Mouse (Mus musculus): ENCODE data around the gene Cyth1. TPM values are rescaled to one million over a fixed set of nuclear protein-coding genes. Genes with fewer than 3 reads are reported as not detected.

The Cyth1 gene
- polyA plus RNA-seq, 1 experiment from 2014 or later = 6.1 TPM

DNA sequence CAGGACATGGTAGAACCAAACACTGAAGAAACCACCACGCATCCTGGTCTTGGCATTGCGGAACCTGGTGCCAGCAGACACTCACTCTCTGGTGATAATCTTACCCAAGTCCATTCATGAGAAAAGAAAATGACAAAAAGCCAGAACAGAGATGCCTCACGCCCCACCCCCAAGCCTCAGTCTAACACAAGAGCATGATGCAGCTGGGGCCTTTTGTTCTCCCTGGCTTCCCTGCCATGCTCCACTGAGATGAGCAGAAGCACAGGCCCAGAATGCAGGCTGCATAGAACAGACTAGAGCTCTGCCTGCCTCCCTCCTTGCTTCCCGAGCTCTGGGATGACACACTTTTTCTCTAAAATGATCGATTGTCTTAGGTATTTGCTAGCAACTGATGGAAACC, 14.8 kb upstream of the Cyth1 start:
- H3K4me3 ChIP-seq (ENCODE audit: low read depth, low read length) = no peak overlapping the region
- DNase-seq (ENCODE audit: low spot score) (no peak), ATAC-seq (replicated peaks; ENCODE audit: low FRiP score) (no peak)
- H3K4me2 ChIP-seq = no peak overlapping the region
- no peak overlapping the region for H3K9ac ChIP-seq (ENCODE audit: low read depth, low read length)
- WGBS = 95% methylated on average over 5 of the region's 5 CpGs
- no peaks in the 10 kb centered on the region for H3K9me3 ChIP-seq (ENCODE audit: control insufficient read depth, low read length)
- H3K27ac ChIP-seq (ENCODE audit: low read depth, low read length) = no peak overlapping the region
- H3K27me3 ChIP-seq (replicated peaks; ENCODE audit: control insufficient read depth, insufficient read depth, low read length) = no peaks in the 10 kb centered on the region
- no peaks in the 10 kb centered on the region for H3K4me1 ChIP-seq (replicated peaks; ENCODE audit: control insufficient read depth, insufficient read depth, low read length)
- peaks cover 76% of the 10 kb centered on the region for H3K36me3 ChIP-seq (ENCODE audit: control insufficient read depth, insufficient read depth, low read length)

DNA sequence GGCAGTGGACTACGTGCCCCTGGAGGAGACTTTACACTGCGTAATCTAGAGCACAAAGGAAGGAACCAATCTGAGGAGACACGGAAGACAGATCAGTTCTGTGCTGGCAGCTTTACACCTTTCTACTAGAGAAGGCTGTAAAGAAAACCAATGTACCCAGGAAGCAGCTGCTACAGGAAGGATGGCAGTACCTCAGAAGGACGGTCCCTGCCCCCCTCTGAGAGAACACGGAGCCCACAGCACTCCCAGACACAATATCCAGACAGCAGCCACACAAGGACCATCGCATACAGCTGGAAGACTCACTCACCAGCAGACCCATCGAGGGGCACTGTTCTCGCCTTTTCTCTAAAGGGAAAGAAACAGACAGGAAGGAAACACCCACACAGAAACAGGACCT, 11.7 kb upstream of the Cyth1 start:
- H3K9me3 ChIP-seq (ENCODE audit: control insufficient read depth, low read length) = no peaks in the 10 kb centered on the region
- H3K27ac ChIP-seq (ENCODE audit: low read depth, low read length) = no peak overlapping the region
- WGBS = 89% methylated on average over 8 of the region's 8 CpGs
- H3K4me3 ChIP-seq (ENCODE audit: low read depth, low read length) = no peak overlapping the region
- no peak overlapping the region for H3K9ac ChIP-seq (ENCODE audit: low read depth, low read length)
- DNase-seq (ENCODE audit: low spot score) (no peak), ATAC-seq (replicated peaks; ENCODE audit: low FRiP score) (no peak)
- no peaks in the 10 kb centered on the region for H3K4me1 ChIP-seq (replicated peaks; ENCODE audit: control insufficient read depth, insufficient read depth, low read length)
- no peak overlapping the region for H3K4me2 ChIP-seq
- H3K36me3 ChIP-seq (ENCODE audit: control insufficient read depth, insufficient read depth, low read length) = peaks cover 66% of the 10 kb centered on the region
- no peaks in the 10 kb centered on the region for H3K27me3 ChIP-seq (replicated peaks; ENCODE audit: control insufficient read depth, insufficient read depth, low read length)

DNA sequence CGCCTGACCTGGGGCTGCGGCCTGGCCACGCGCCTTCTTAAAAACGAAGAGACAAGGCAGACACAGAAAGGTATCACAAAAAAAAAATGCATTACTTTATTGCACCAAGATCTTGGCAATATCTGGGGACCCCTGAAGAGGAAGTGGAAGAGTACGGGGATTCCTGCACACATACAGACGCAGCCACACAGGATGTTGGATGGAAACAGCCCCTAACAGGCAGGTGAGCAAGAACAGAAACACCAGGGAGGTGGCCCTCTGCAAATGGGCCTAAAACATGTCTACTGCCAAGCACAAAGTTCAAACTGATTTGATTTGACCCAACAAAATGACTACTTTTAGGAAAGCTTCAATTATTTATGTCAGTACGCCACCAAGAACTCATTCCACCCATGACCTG, 11.2 kb upstream of the Cyth1 start:
- H3K4me1 ChIP-seq (replicated peaks; ENCODE audit: control insufficient read depth, insufficient read depth, low read length) = no peaks in the 10 kb centered on the region
- DNase-seq (ENCODE audit: low spot score) (no peak), ATAC-seq (replicated peaks; ENCODE audit: low FRiP score) (no peak)
- no peak overlapping the region for H3K9ac ChIP-seq (ENCODE audit: low read depth, low read length)
- H3K27me3 ChIP-seq (replicated peaks; ENCODE audit: control insufficient read depth, insufficient read depth, low read length) = no peaks in the 10 kb centered on the region
- WGBS = 92% methylated on average over 8 of the region's 8 CpGs
- H3K36me3 ChIP-seq (ENCODE audit: control insufficient read depth, insufficient read depth, low read length) = peaks cover 61% of the 10 kb centered on the region
- H3K4me3 ChIP-seq (ENCODE audit: low read depth, low read length) = no peak overlapping the region
- H3K9me3 ChIP-seq (ENCODE audit: control insufficient read depth, low read length) = no peaks in the 10 kb centered on the region
- no peak overlapping the region for H3K4me2 ChIP-seq
- H3K27ac ChIP-seq (ENCODE audit: low read depth, low read length) = no peak overlapping the region

DNA sequence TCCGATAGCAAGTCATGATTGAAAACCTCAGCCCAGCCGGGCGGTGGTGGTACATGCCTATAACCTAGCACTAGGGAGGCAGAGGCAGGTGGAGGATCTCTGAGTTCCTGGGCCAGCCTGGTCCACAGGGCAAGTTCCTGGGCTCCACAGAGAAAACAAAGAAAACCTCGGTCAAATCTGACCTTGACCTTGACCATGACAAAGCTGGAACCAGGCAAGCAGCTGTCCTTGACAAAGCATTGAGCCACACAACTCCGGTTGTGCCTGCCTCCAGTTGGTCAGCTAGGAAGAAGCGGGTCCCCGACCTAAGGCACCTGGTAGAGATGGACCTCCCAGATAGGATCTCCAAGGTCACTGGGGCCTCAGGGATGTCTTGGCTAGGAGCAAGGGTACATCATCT, 8.0 kb upstream of the Cyth1 start:
- Histone ChIP-seq H3K36me3 (ENCODE audit: control insufficient read depth, insufficient read depth, low read length) (peaks cover 33% of the 10 kb centered on the region), H3K9me3 (ENCODE audit: control insufficient read depth, low read length) (no peaks in the 10 kb centered on the region), H3K27ac (ENCODE audit: low read depth, low read length) (no peak overlapping the region), H3K4me3 (ENCODE audit: low read depth, low read length) (no peak overlapping the region), H3K4me1 (replicated peaks; ENCODE audit: control insufficient read depth, insufficient read depth, low read length) (no peaks in the 10 kb centered on the region), H3K9ac (ENCODE audit: low read depth, low read length) (no peak overlapping the region), H3K4me2 (no peak overlapping the region), H3K27me3 (replicated peaks; ENCODE audit: control insufficient read depth, insufficient read depth, low read length) (no peaks in the 10 kb centered on the region)
- 81% methylated on average over 7 of the region's 7 CpGs for WGBS
- no peak for ATAC-seq (replicated peaks; ENCODE audit: low FRiP score)
- no peak for DNase-seq (ENCODE audit: low spot score)

DNA sequence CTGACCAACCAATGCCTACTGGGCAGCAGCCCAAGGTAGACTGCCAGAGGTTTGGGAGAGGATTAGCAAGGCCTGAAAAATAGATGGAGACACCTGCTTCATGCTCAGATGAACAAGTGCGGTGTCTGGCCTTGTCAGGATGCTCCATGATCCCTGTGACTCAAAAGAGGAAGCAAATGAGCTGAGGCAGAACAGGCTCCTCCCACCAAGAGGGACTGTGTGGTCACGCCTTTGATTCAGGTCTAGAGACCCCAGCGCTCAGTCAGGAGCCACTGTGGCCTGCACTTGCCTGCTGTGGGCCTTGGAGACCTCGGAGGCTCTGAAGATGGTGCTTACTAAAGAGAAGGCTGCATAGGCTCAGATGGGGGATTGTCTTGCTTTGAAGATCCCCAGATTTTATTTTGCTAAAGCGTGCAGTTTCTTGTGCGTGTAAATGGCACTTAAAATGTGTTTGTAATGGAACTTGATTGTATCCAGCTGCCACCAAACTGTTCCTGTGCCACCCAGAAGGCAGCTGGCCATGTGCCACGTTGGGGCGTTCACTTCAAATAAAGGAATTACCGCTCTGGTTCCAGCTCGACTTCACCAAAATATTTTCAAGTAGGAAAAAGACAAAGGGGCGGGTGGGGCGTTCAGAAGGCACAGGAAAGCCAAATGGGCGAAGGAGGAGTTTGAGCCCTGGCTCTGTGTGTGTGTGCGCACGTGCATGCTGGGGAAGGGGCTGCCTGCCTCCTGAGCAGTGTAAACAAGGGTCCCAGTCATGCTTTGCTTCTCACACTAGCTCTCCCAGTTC, 6.0 kb upstream of the Cyth1 start:
- Histone ChIP-seq H3K4me2 (no peak overlapping the region), H3K4me1 (replicated peaks; ENCODE audit: control insufficient read depth, insufficient read depth, low read length) (peaks cover 5% of the 10 kb centered on the region), H3K27me3 (replicated peaks; ENCODE audit: control insufficient read depth, insufficient read depth, low read length) (no peaks in the 10 kb centered on the region), H3K9ac (ENCODE audit: low read depth, low read length) (no peak overlapping the region), H3K9me3 (ENCODE audit: control insufficient read depth, low read length) (no peaks in the 10 kb centered on the region), H3K4me3 (ENCODE audit: low read depth, low read length) (no peak overlapping the region), H3K36me3 (ENCODE audit: control insufficient read depth, insufficient read depth, low read length) (peaks cover 20% of the 10 kb centered on the region), H3K27ac (ENCODE audit: low read depth, low read length) (no peak overlapping the region)
- no peak for ATAC-seq (replicated peaks; ENCODE audit: low FRiP score)
- 67% methylated on average over 15 of the region's 15 CpGs for WGBS
- DNase-seq (ENCODE audit: low spot score) = no peak

DNA sequence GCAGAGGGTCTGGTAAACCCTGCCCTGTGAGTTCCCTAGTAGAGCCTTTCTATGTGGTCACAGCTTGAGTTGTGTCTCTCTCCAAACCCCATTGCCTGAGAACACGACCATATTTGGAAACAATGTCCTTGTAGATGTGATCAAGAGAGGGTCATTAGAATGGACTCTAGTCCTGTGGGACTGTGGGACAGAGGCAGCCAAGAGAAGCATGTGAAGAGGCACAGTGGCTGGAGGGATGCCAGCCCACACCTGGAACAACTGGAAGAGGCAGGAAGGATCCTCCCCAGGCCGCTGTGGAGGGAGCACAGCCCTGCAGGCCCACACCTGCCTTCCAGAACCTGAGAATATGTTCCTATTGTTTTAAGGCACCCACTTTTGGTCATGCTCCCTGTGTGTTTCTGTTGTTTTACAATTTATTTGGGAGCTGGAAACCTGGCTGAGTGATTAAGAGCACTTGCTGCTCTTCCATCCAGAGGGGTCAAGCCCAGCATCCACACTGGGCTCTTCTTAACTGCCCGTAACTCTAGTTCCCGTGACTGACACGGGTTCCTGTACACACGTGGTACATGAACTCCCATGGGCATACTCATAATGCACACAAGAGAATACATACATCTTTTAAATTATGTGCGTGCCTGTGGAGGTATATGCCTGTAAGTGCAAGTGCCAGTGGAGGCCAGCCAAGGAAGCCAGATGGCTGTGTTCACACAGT, 5.2 kb upstream of the Cyth1 start:
- Histone ChIP-seq H3K4me1 (replicated peaks; ENCODE audit: control insufficient read depth, insufficient read depth, low read length) (peaks cover 7% of the 10 kb centered on the region), H3K4me3 (ENCODE audit: low read depth, low read length) (no peak overlapping the region), H3K9ac (ENCODE audit: low read depth, low read length) (no peak overlapping the region), H3K27me3 (replicated peaks; ENCODE audit: control insufficient read depth, insufficient read depth, low read length) (no peaks in the 10 kb centered on the region), H3K9me3 (ENCODE audit: control insufficient read depth, low read length) (no peaks in the 10 kb centered on the region), H3K4me2 (no peak overlapping the region), H3K36me3 (ENCODE audit: control insufficient read depth, insufficient read depth, low read length) (peaks cover 13% of the 10 kb centered on the region), H3K27ac (ENCODE audit: low read depth, low read length) (no peak overlapping the region)
- DNase-seq (ENCODE audit: low spot score) (no peak), ATAC-seq (replicated peaks; ENCODE audit: low FRiP score) (no peak)
- 85% methylated on average over 7 of the region's 7 CpGs for WGBS

DNA sequence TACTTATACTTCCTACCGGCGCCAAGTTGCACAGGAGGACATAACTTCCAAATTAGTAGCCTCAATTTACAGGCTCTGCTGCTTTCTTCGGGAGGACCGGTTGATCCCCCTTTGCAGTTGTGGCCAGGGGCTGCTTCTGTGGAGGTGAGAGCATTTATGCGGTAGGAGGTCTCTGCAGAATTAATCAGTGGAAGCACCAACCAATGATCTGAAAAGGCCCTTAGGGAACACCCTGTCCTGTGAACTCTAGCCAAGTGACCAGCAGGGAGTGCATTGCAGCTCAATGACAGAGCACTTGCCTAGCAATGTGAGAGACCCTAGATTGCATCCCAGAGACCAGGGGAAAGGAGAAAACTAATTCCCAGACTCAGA, 606 bp upstream of the Cyth1 start:
- peaks cover 18% of the 10 kb centered on the region for H3K4me1 ChIP-seq (replicated peaks; ENCODE audit: control insufficient read depth, insufficient read depth, low read length)

DNA sequence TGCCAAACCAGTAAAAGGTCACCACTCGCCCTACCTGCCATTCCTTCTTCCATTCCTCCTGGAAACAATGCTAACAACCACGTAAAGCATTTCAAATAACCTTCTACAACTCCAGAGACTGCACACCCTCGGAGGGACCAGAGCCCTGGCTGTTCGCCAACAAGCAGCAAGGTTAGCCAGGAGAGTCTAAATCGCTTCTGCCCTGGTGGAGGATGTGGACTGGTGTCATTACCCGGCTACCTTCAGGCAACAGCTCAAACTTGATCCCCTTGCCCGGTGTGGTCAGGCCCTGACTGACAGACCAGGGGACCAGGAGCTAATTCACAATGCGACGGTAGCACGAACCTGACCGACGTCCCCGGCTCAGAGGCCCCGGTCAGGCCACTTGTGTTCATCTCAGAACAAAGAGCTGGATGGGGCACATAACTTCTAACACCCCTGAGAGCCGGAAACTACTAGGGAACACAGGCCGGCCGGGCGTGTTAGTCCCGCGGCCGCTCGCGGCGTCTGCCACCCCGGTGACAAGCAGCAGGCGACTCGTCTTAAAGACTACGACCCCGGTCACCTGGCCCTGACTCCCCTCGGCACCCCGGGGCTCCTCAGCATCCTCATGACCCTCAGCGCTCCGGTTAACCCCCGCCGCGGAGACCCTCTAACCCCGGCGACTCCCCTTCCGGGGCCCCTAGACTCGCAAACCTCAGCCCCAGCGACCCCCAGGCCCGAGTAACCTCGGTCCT, 865 bp downstream of the Cyth1 start:
- 4% methylated on average over 43 of the region's 43 CpGs for WGBS
- H3K27me3 ChIP-seq (replicated peaks; ENCODE audit: control insufficient read depth, insufficient read depth, low read length) = no peaks in the 10 kb centered on the region
- peak overlapping the region; percentile 91 for H3K9ac ChIP-seq (ENCODE audit: low read depth, low read length)
- no peaks in the 10 kb centered on the region for H3K9me3 ChIP-seq (ENCODE audit: control insufficient read depth, low read length)
- peak overlapping the region; percentile 88 for H3K4me3 ChIP-seq (ENCODE audit: low read depth, low read length)
- peak overlapping the region; percentile 100 for H3K4me2 ChIP-seq
- H3K4me1 ChIP-seq (replicated peaks; ENCODE audit: control insufficient read depth, insufficient read depth, low read length) = peaks cover 18% of the 10 kb centered on the region
- H3K27ac ChIP-seq (ENCODE audit: low read depth, low read length) = no peak overlapping the region
- ATAC-seq (replicated peaks; ENCODE audit: low FRiP score) (no peak), DNase-seq (ENCODE audit: low spot score) (peak; percentile 69)
- no peaks in the 10 kb centered on the region for H3K36me3 ChIP-seq (ENCODE audit: control insufficient read depth, insufficient read depth, low read length)

More for the DNA sequence above, 606 bp upstream of the Cyth1 start:
- Histone ChIP-seq H3K27me3 (replicated peaks; ENCODE audit: control insufficient read depth, insufficient read depth, low read length) (no peaks in the 10 kb centered on the region), H3K4me2 (peak overlapping the region; percentile 100), H3K9ac (ENCODE audit: low read depth, low read length) (peak overlapping the region; percentile 68), H3K36me3 (ENCODE audit: control insufficient read depth, insufficient read depth, low read length) (no peaks in the 10 kb centered on the region), H3K9me3 (ENCODE audit: control insufficient read depth, low read length) (no peaks in the 10 kb centered on the region), H3K4me3 (ENCODE audit: low read depth, low read length) (peak overlapping the region; percentile 88), H3K27ac (ENCODE audit: low read depth, low read length) (peak overlapping the region; percentile 54; the same call in 1 of the 2 replicates)
- WGBS = 2% methylated on average over 5 of the region's 5 CpGs
- DNase-seq (ENCODE audit: low spot score) (no peak), ATAC-seq (replicated peaks; ENCODE audit: low FRiP score) (peak; percentile 6; the same call in 1 of the 2 replicates)

Data from liver, embryonic 11.5 days (tissue).